Mouse (Mus musculus) ES-E14 (cell line): Measurements from ENCODE around the gene Map3k15.

Experiments used
- CHD2 ChIP-seq: IDR thresholded peaks from 2 replicates; pipeline ENCODE4 v1.6.1; 2014; ENCODE audit warnings: mild to moderate bottlenecking, low read depth, low read length, inconsistent platforms
- HCFC1 ChIP-seq: IDR thresholded peaks from 2 replicates; pipeline ENCODE4 v1.6.1; 2012; ENCODE audit warnings: low read length, inconsistent platforms, borderline replicate concordance; ENCODE audit not compliant: insufficient read depth
- MAFK ChIP-seq: IDR thresholded peaks from 2 replicates; pipeline ENCODE4 v1.6.1; 2014; ENCODE audit warnings: mild to moderate bottlenecking, low read depth, low read length, inconsistent platforms; ENCODE audit not compliant: insufficient read depth
- ZC3H11A ChIP-seq: IDR thresholded peaks from 2 replicates; pipeline ENCODE4 v1.6.1; 2012; ENCODE audit warnings: low read depth, mild to moderate bottlenecking, inconsistent platforms, low read length, borderline replicate concordance

DNA sequence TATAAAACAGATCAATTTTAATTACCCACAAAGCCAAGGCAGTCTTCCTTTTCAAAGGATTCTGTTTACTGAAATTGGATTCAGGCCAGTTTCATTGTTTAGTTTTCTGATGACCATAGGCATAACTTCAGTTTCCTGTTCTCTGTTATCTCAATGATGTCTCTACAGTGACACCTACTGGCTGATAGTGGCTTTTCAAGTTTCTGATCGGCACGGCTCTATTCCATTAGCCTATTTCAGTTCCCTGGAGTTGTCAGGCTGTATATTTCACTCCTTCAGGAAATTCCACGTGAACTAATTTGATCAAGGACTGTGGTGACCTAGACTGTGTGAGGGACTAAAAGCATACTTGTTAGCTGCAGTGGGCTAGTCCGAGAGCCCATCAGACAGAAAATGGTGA lies 25.0 kb upstream of the Map3k15 start:
- TF ChIP-seq ZC3H11A, result 0 out of 2 replicates have a peak, but pooled peaks have one; percentile 25
- TF ChIP-seq MAFK, result no peak
- TF ChIP-seq HCFC1, result no peak
- no peak for TF ChIP-seq CHD2
